Mouse (Mus musculus): ENCODE data around the gene Klk11.

Klk11 gene

DNA sequence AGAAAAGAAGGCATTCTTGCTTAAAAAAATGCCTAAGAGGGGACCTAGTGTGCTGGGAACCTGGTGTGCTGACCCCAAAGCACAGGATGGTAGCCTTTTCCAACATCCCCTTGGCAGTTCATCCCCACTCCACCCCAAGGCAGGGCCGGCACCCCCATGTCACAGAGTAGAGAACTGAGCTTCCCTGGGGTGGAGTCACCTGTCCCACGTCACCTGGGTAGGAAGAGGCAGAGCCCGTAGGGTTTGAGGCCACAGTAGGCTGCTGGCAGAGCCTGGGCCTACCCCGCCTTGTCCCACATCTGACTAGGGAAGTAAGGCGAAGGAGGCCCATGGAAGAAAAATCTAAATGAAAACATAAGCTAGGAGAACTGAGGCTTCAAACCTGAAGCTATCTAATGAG, at the start of gene Klk11:
Klk11 (plus strand) TSS at position 241 of the 400 bp plus-strand sequence.
- no peak for DNase-seq

DNA sequence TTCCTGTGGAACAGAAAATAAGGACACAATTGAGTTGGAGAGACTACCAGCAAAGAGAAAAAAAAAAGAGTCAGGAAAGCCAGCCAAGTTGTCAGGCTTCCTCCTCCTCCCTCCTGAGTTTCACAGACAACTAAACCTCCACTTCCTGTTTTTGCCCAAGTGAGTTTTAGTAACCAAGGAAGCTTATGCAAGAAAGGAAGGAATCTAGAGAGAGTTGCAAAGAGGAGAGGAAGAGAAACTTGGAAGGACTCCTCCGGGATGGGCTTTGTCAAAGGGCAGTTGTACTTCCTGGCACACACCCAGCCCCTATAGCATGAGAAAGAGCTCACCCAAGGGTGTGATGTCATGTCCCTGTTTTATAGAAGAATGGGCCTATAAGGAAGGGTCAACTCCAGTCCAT, 26.6 kb upstream of the Klk11 start:
- DNase-seq = no peak

DNA sequence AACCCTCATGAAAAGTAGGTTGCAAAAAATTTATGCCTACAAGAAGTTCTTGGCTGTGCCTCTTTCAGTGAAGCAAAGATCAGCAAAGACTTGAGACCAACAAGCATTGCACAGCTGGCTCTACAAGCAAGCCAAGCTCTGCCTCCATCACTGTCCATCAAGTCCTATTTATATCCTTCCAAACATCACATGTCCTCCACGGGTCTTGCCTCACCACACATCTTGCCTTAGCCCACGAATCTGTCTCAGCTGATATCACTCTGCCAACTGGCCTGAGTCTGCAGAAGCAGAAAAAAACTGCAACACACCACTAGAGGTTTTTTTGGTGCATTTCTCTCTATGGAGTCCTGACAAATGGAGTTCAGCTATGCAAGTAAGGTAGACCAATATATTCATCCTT, 21.6 kb upstream of the Klk11 start:
- no peak for DNase-seq

DNA sequence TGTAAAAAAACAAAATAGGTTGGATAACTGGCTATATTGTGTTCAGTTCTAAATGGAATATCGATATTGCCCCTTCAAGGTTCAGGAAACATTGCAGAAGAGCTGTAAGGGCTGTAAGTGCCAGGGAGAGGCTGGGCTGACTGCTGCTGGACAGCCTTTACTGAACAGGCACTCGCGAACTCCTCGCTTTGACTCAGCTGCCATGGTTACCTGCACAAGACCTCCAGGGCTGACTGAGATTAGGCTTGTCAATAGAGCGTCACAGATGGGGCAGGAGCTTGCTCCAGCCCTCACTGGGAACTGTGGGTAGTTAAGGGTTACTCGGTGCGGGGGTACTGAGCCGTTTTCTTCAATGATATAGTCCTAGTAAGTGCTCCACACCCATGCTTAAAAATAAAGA, 7.9 kb upstream of the Klk11 start:
- DNase-seq = no peak

DNA sequence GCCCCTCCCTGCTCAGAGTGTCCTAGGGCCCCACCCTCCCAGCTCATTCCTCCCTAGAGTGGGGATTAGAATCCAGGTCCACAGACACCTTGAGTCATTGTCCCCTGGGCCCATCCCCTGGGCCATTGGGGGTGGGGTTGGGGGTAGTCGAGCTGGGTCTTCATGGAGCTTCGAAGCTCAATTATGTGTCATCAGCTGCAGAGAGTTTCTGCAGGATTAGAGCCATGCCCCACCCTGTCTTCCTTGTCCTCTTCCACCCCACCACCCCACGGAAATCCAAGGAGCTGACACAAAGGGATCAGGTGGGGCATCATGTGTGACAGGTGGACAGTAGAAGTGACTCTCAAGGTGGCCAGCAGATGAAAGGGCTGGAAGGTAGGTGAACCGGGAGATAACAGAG, 5.8 kb upstream of the Klk11 start, which contains the start of gene Klk12:
Klk12 (plus strand) TSS at position 301 of the 400 bp plus-strand sequence.
- DNase-seq = no peak

DNA sequence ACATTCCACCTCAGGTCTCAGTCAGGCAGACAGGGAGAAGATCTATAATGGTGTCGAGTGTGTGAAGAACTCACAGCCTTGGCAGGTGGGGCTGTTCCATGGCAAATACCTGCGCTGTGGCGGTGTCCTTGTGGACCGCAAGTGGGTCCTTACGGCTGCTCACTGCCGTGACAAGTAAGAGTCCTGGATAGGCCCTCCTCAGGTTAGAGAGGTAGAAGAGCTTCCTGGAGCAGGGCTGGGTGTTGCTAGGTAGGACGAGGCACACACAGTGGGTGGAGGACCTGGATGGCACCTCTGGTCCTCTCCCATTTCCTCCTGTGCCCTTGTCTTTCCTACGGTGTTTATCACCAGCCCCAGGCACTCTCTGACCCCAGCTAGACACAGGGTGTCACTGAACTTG, 4.8 kb upstream of the Klk11 start:
- DNase-seq = no peak

DNA sequence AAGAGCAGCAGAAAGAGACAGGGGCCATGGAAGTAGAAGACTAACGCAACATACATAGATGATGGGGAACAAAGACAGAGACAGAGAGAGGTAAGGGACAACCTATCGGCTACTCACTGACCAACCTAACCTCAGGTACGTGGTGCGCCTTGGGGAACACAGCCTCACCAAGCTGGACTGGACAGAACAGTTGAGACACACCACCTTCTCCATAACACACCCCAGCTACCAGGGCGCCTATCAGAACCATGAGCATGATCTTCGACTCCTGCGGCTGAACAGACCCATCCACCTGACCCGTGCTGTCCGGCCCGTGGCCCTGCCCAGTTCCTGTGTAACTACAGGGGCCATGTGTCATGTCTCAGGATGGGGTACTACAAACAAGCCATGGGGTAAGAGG, 3.7 kb upstream of the Klk11 start:
- DNase-seq = no peak

DNA sequence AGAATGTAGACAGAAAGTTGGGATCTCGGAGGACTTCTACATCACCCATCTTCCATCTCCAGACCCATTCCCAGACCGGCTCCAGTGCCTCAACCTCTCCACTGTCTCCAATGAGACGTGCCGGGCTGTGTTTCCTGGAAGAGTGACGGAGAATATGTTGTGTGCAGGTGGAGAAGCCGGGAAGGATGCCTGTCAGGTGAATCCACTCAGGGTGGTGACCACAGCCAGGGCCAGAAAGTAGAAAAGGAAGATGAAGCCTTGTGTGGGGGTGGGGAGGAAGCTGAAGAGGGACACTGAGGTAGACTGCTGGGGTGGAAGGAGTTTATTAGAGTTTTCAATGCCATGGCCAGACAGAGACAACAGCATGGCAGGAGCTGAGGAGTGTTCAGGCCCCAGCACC, 2.5 kb upstream of the Klk11 start:
- DNase-seq = no peak

DNA sequence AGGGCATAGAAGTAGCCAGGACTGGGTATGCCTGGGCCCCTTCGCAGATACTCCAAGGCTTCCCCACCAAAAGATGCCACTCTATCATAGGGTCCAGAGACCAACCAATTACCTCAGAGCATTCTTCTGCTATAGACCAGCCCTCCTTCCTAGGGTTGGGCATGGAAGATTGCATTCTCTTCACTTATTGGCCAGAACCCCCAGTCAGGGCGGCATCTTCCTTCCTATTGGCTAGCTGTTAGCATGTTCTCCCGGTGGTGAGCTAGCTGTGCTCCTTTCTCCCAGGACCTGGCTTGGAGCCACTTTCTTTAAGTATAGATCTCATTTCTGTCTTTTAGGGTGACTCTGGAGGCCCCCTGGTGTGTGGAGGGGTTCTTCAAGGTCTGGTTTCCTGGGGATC, 1.5 kb upstream of the Klk11 start:
- DNase-seq = no peak

DNA sequence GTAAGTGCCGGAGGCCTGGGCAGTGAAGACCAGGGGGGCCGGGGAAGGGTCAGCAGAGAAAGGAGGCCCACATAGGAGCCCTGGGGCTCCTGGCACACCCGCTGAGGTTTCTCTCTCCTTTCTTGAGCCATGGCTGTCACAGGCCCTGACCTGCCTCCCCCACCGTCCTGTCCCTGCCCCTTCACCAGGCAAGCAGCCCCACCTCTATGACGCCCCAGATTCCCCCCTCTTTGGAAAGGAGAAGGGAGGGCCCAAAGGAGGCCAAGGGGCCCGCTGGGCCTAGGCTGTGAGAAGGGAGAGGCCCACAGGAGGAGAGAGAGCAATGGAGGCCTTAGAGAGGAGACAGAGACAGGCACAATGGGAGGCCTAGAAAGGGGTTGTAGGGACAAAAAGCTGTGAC, 398 bp downstream of the Klk11 start:
- DNase-seq = no peak

DNA sequence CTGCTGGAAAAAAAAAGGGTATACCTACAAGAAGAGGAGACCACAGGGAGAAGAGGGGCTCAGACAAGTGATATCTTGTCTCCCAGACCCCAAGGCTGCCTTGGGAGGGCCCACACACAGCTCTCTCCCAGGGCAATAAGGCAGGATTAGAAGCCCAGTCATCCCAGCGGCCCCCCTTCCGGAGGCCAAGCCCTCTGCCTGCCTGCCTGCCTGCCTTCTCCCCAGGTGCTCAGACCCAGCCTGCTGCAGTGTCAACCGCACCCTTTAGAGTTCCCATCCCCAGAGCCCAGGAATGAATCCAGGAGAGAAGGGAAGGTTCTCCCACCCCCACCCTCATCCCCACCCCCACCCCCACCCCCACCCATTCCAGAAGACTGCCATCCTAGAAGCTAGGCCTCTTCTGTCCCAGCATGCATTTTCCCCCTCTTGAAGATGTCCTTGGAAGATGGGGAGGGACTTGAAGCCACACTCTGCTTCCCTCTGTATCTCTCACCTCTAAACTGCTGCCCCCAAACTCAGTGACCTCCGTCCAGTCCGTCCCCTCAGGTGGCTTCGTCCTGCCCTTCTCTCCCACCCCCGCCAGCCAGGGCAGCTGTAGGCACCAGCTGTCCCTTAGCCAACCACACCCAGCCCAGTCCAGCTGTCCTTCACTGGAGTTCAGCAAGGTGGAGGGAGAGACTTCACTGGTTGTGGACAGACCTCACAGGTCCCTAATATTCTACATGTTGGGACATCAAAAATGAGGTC, 1.1 kb downstream of the Klk11 start:
- DNase-seq = no peak

DNA sequence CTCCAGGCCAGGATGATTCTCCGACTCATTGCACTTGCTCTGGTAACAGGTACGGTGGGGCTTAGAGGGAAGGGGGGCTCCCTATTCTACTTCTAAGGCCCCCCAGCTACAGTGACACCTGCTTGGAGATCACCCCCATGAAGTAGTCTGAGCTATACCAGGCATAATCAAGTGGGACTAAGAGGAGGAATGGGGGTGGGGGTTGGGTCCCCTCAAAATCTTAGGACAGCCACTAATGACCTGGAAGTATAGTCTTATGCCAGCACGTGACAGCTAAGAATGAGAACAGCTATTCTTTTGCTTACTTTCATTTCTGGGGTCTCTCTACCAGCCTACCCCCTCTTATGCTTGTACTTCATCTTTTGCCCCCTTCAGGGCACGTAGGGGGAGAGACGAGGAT, 2.1 kb downstream of the Klk11 start:
- DNase-seq = no peak

DNA sequence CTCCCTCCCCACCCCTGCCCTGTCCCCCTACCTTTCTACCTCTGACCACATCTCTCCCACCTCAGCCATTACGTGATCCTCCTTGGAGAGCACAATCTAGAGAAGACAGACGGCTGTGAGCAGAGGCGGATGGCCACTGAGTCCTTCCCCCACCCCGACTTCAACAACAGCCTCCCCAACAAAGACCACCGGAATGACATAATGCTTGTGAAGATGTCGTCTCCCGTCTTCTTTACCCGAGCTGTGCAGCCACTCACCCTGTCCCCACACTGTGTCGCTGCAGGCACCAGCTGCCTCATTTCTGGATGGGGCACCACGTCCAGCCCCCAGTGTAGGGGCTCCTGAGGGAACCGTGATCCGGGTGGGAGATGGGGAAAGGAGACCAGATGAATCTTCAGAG, 3.0 kb downstream of the Klk11 start:
- no peak for DNase-seq

DNA sequence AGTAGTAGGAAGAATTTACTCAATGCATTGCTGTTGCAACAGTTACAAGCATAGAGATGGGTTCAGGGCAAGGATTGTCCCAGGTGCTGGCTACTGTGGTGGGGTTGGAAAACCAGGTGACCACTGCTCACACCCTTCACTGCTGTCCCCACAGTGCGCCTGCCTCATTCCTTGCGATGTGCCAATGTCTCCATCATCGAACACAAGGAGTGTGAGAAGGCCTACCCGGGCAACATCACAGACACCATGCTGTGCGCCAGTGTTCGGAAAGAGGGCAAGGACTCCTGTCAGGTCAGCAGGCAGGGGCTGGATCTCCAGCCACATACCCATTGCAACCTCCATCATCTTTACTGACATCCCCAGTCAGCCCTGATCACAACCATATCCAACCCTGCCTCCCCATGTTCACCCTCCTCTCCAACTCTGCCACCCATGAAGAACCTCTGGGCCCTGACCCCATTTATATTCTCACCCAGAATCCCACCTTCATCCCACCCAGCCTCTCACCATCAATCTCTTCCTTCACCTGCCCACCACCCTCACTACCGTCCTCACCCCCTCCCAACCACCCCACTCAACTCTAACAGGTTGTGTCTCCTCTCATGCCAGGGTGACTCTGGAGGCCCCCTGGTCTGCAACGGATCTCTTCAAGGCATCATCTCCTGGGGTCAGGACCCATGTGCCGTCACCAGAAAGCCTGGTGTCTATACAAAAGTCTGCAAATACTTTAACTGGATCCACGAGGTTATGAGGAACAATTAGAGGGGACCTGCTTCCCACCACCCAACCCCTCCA, 4.0 kb downstream of the Klk11 start:
- DNase-seq = no peak

DNA sequence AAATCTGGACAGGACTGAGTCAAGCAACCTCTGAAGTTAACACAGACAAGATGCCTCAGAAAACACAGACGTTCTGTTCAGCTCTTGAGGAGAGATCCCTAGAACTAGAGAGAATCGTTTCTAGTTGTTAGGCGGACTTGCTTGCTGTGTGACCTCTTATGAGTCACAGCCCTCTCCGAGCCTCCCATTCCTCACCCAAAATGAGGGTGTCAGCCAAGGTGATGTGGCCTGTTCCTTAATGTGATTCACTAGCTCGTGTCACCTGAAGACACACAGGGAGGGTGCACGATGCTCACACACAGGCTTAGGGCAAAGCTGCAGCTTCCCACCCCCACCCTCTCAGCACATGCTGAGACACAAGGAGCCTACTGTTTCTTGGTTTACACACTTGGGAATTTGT, 5.8 kb downstream of the Klk11 start:
- DNase-seq = no peak

DNA sequence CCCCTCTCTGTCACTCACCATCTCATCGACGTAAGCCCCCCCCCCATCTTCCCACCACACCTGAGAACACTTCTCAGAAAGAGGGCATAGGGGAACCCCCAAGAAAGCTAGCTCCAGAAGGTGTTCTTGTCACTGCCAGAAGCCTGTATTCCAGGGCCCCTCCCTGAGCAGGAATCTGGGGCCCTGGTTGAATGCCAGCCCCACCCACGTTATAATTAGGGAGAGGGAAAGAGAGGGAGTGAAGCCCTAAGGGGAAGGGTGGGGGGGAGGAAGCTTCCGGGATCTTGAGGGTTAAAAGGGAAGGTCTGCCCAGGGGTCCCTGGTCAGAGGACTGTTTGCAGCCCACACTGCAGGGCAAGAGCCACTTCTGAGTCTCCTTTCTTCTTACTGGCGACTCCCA, 6.3 kb downstream of the Klk11 start, which contains the start of gene Klk10:
Klk10 (plus strand) TSS at position 290 of the 400 bp plus-strand sequence.
- DNase-seq = no peak

DNA sequence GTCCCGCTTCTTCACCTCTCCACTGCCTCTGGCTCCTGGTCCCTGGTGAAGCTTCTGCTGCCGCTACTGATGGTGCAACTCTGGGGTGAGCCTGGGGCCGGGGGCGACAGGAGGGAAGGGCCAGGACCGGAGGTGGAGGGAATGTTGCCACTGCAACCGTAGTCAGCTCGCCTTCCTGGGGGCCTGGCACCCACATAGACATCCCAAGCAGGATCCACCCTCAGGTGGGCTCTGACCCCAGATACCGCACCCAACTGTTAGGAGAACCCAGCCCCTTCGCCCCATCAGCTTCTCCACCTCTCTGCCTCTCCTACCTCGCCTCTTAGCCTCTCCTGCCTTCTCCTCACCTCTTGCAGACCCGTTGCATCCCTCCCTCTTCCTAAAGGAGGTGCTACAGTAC, 7.1 kb downstream of the Klk11 start:
- DNase-seq = no peak

DNA sequence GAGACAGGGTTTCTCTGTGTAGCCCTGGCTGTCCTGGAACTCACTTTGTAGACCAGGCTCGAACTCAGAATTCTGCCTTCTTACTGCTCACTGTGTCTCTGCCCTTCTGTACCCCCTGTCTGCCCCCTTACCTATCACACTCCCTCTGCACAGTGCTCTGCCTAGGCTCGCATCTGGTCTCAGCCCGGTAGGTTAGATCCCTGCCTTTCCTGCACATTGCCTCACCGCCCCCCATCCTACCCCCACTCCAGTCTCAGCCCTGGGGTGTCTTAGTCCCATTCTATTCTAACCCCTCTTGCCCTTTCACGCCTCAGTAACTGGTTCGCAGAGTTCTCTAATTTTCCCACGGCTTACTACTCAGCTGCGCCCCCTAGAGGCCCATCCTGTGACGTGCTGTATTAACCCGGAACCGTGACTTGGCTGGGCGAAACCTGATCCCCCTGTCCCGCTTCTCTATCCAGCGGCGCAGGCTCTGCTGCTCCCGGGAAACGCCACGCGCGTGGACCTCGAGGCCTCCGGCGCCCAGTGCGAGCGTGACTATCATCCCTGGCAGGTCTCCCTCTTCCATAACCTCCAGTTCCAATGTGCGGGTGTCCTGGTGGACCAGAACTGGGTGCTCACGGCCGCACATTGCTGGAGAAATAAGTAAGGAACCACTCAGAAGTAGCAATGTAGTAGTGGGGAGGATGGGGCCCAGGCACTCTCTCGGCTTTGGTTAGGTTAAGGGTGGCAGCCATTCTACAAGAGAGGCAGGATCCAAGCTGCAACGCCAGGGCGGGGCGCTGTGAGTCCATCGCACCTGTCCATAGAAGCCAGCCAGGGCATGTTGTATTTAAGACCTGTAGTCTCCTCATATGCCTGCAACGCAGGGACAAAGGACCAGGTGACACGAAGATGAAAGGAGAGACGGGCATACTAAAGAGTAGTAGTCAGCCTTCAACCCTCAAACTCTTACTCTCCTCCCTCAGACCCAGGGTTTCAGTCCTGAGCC, 8.2 kb downstream of the Klk11 start:
- peak; percentile 15 to 40 for DNase-seq

DNA sequence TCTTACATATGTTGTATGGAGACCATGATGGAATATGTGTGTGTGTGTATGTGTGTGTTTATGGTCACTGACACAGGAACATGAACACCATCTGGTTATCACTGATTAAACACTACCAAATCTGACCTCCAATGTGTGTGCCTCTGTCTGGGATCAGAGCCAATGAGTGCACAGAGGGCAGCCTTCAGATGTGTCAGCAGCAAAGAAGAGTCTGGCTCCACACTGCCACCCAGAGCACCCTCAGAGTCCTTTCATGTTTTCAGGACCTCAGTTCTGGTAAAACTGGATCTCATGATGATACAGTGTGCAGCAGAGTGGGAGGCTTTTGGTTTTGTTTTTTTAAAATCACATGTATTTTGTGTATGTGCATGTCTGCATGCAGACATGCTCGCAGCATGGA, 10.9 kb downstream of the Klk11 start:
- no peak for DNase-seq

DNA sequence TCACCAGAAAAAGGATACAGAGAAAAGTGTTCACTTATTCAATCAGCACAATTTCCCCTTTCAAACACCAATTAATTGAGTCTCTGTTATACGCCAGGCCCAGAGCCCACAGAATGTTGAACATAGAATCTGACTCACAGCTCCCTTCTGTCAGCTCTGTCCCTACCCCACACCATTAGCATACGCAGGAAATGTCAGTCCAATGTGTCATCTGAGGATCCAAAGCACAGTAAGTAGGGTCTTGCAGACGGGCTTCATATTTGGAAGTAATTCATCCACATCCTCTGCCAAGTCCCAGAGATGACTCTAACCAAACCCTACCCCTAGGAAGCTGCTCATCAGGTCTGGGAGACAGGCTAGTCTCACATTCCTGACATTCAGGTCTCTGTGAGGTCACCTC, 13.7 kb downstream of the Klk11 start:
- DNase-seq = no peak

DNA sequence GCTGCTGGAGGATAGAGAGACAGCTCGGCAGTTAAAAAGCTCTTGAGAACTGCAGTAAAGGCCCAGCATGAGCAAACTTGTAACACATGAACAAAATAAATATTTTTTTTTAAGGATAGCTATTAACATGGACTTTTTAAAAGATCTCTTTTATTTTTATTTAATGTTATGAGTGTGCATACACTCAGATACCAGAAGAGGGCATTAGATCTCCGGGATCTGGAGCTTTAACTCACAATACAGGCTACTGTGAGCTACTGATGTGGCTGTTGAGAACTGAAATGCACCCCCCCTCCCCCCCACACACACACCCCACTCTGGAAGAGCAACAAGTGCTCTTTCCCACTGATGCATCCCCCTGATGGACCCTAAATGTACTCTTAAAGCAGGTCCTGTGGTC, 14.9 kb downstream of the Klk11 start:
- no peak for DNase-seq

DNA sequence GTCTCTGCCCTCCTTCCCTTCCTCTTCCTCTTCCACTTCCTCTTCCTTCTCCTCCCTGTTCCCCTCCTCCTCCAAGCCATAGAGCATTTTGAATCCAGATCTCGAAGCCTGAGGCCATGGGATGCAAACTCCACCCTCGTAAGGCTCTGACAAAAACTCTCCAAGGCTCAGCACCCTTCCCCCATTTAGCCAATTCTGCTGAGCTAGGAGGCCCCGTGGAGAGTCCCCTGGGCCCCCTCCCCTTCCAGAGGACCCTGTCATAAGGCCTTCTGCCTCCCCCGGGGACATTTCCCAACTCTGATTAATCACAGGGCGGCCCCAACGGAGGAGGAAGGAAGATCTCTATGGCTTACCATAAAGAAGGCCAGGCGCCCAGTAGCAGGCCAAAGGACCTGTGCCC, 17.2 kb downstream of the Klk11 start, which contains the start of gene Klk9:
Klk9 (plus strand) TSS at position 301 of the 400 bp plus-strand sequence.
- DNase-seq = no peak

DNA sequence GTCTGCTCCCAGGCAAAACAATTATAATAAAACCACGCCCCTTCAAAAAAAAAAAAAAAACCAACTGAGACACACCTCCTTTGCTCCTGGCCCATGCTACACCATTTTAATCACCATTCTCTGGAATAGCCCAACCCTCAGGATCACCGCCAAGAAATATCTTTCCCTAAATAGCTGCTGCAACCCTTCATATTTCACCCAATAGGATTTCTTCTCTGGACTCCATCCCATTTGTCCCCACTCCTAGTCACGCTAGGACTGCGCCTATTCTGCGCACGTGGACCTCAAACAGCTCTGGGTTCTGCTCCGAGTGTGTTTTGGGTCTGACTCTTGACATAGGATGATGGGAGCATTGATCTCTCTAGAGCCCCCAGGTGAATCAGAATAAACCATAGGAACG, 22.0 kb downstream of the Klk11 start:
- no peak for DNase-seq

All from cerebellum, adult 18-20 months (tissue).